Mouse (Mus musculus): ENCODE measurements around the gene Plekhd1. TPM values are rescaled to one million over a fixed set of nuclear protein-coding genes. Genes with fewer than 3 reads are reported as not detected.

The Plekhd1 gene
- polyA plus RNA-seq, 1 experiment from 2014 or later = 1.4 TPM

DNA sequence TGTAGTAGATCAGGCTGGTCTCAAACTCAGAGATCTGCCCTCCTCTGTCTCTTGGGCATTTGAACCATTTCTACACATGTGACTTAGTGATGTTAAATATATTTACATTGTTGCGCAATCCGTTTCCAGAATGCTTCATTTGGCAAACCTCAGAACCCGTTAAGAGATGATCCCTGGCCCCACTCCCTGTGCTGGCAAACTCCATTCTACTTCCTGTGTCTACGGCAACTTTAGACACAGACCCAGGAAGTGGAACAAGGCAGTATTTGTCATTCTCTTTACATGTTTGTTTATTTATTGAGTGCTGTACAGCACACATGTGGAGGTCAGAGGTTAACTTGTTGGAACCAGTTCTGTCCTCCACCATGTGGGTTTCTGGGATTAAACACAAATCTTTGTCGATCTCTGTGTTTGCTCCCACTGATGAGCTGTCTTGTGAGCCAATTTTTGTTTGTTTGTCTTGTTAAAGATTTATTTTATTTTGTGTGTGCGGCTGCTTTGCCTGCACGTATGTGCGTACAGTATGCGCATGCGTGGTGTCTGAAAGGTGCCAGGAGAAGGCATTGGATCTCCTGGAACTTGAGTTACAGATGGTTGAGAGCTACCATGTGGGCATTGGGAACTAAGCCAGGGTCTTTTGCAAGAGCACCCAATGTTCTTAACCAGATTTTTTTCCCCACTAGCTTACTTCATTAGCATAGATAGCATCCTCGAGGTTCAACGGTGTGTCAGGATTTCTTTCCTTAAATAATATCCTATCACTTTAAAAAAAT lies 37.6 kb downstream of the Plekhd1 start:
- H3K4me3 ChIP-seq (ENCODE audit: low read depth, low read length) = no peak overlapping the region
- no peak overlapping the region for H3K27ac ChIP-seq (replicated peaks; ENCODE audit: low read depth, low read length)
- no peak overlapping the region for H3K9ac ChIP-seq (ENCODE audit: low read depth, low read length)
- DNase-seq (ENCODE audit: low spot score) (no peak), ATAC-seq (ENCODE audit: low read depth) (no peak)
- H3K36me3 ChIP-seq (ENCODE audit: control insufficient read depth, insufficient read depth, low read length) = no peaks in the 10 kb centered on the region
- H3K27me3 ChIP-seq (replicated peaks; ENCODE audit: control insufficient read depth, insufficient read depth, low read length) = no peaks in the 10 kb centered on the region
- WGBS = 80% methylated on average over 12 of the region's 12 CpGs
- H3K4me2 ChIP-seq (ENCODE audit: low read depth, low read length) = no peak overlapping the region
- no peaks in the 10 kb centered on the region for H3K4me1 ChIP-seq (ENCODE audit: control insufficient read depth, insufficient read depth, low read length)
- peaks cover 4% of the 10 kb centered on the region; the same call in 1 of the 2 replicates for H3K9me3 ChIP-seq (ENCODE audit: control insufficient read depth, low read length)

DNA sequence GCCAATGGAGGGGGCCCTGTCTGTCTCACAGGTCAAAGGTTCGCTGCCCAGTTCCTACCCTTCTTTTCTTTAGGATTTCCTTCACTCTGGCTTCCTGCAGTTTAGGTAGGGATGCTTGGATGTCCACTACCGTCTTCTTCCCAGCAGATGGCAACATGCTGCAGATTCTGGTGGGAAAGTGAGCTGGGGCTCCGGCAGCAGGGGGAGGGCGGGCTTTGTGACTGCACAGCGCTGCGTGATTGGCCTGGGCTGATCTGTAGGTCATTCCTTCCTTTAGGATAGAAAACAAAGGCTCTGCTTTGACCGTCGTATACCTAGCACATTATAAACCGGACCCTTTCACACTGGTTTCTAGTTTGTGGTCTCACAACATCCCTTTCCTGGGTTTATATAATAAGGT lies 38.2 kb downstream of the Plekhd1 start:
- no peak overlapping the region for H3K4me3 ChIP-seq (ENCODE audit: low read depth, low read length)
- H3K36me3 ChIP-seq (ENCODE audit: control insufficient read depth, insufficient read depth, low read length) = no peaks in the 10 kb centered on the region
- H3K27ac ChIP-seq (replicated peaks; ENCODE audit: low read depth, low read length) = no peak overlapping the region
- 7% methylated on average over 9 of the region's 9 CpGs for WGBS
- peak; percentile 92 for ATAC-seq (ENCODE audit: low read depth)
- H3K27me3 ChIP-seq (replicated peaks; ENCODE audit: control insufficient read depth, insufficient read depth, low read length) = no peaks in the 10 kb centered on the region
- peaks cover 4% of the 10 kb centered on the region; the same call in 1 of the 2 replicates for H3K9me3 ChIP-seq (ENCODE audit: control insufficient read depth, low read length)
- H3K4me2 ChIP-seq (ENCODE audit: low read depth, low read length) = peak overlapping the region; percentile 19; the same call in 1 of the 2 replicates
- H3K4me1 ChIP-seq (ENCODE audit: control insufficient read depth, insufficient read depth, low read length) = no peaks in the 10 kb centered on the region
- no peak overlapping the region for H3K9ac ChIP-seq (ENCODE audit: low read depth, low read length)
- DNase-seq (ENCODE audit: low spot score) = peak; percentile 87

DNA sequence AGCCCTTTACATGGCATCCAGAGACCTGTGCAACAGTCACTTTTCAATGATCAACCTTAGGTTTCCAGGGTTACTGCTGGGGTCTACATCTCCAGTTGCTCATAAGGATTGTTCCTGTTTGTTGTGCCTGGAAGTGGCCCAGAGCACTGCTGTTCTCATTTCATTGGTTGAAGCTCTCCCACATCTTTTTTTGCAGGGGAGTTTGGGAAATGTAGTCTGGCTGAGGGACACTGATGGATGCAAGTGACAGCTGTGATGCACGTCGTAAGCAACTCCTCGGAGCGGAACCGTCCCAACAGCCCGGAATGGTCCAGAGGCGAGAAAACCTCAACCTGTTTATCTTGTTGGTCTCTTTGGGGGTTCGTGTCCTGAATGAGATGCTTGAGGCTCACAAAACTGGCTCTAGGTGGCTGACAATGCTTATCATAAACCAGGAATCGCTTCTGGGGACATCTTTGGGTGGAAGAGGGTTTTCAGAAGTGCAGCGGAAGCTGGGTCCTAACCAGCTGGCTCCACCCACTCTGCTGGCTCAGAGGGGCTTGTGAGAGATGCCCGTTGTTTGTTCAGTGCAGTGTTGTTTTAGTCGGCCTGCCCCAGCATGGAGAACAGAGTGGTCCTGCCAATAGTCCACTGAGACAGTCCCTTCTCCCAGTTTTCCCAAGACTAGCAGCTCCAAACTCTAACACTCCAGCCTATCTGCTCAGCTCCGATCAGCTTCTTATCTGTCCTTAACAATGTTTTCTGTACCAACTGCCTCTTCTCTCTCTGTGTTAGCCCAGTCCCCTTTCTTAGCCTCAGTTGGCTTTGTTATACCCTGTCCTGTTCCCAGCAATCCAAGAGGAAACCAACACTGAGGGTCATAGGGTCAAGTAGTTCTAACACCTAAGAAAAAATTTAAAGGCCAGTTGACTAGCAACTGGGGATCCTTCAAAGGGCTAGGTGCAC lies 42.4 kb downstream of the Plekhd1 start:
- Histone ChIP-seq H3K4me1 (ENCODE audit: control insufficient read depth, insufficient read depth, low read length) (peaks cover 4% of the 10 kb centered on the region; the same call in 1 of the 2 replicates), H3K9me3 (ENCODE audit: control insufficient read depth, low read length) (peaks cover 4% of the 10 kb centered on the region; the same call in 1 of the 2 replicates), H3K4me2 (ENCODE audit: low read depth, low read length) (no peak overlapping the region), H3K27me3 (replicated peaks; ENCODE audit: control insufficient read depth, insufficient read depth, low read length) (no peaks in the 10 kb centered on the region), H3K4me3 (ENCODE audit: low read depth, low read length) (no peak overlapping the region), H3K9ac (ENCODE audit: low read depth, low read length) (no peak overlapping the region), H3K27ac (replicated peaks; ENCODE audit: low read depth, low read length) (no peak overlapping the region), H3K36me3 (ENCODE audit: control insufficient read depth, insufficient read depth, low read length) (no peaks in the 10 kb centered on the region)
- ATAC-seq (ENCODE audit: low read depth) (no peak), DNase-seq (ENCODE audit: low spot score) (no peak)
- 61% methylated on average over 13 of the region's 13 CpGs for WGBS

DNA sequence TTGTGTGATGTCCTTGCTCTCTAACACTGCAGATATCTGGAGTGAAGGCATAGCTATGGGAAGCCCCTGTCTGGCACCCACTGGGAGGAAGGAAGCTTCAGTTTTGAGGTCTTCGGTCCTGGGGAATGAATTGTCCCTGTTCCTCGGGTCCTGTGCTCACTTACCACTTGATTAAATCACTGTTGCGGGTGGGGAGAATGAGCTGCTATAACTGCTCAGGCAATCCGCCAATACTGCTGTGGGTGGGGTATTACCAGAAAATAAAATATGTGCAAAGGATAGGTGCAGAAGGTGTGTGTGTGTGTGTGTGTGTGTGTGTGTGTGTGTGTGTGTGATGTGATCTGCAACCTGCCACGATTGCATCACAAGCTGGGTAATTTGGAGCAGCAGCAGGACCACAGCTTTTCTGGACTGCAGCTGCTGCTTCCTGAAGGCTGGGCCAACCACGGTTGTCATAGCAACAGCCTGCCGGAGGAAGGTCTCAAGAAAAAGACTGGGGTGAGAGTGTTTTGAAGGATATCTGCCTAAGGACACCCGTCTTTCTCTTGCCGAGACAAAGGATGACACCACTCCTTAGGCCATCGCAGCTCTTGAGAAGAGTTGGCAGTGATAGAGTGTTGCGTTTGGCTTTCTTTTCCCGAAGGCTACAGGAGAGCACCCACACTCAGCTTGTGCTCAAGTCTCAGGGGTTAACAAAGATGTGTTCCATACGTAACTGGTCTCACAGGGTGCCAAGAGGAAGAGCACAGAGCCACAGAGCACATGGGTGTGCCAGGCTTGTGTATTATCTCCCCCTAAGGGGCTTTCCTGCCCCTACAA lies 44.3 kb downstream of the Plekhd1 start:
- Histone ChIP-seq H3K4me2 (ENCODE audit: low read depth, low read length) (no peak overlapping the region), H3K36me3 (ENCODE audit: control insufficient read depth, insufficient read depth, low read length) (no peaks in the 10 kb centered on the region), H3K27me3 (replicated peaks; ENCODE audit: control insufficient read depth, insufficient read depth, low read length) (no peaks in the 10 kb centered on the region), H3K4me3 (ENCODE audit: low read depth, low read length) (no peak overlapping the region), H3K9me3 (ENCODE audit: control insufficient read depth, low read length) (peaks cover 4% of the 10 kb centered on the region; the same call in 1 of the 2 replicates), H3K4me1 (ENCODE audit: control insufficient read depth, insufficient read depth, low read length) (peaks cover 4% of the 10 kb centered on the region; the same call in 1 of the 2 replicates), H3K27ac (replicated peaks; ENCODE audit: low read depth, low read length) (no peak overlapping the region), H3K9ac (ENCODE audit: low read depth, low read length) (no peak overlapping the region)
- 16% methylated on average over 13 of the region's 13 CpGs for WGBS
- DNase-seq (ENCODE audit: low spot score) (peak; percentile 86), ATAC-seq (ENCODE audit: low read depth) (peak; percentile 74)

DNA sequence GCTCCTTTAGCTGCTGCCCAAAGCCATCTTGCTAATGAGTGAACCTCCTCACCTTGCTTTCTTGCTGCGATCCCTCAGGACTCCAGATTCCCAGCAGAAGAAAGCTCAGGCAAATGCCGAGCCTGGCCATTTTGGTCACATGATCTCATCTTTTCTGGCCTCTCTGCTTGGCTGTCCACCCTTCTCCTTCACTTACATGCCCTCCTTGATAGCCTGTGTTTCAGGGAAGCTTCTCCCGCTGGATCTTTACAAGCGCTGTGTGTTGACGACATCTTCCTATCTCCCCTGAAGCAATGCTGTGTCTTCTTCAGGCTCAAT lies 44.9 kb downstream of the Plekhd1 start:
- H3K4me3 ChIP-seq (ENCODE audit: low read depth, low read length) = no peak overlapping the region
- no peak overlapping the region for H3K4me2 ChIP-seq (ENCODE audit: low read depth, low read length)
- H3K9me3 ChIP-seq (ENCODE audit: control insufficient read depth, low read length) = peaks cover 4% of the 10 kb centered on the region; the same call in 1 of the 2 replicates
- H3K27me3 ChIP-seq (replicated peaks; ENCODE audit: control insufficient read depth, insufficient read depth, low read length) = no peaks in the 10 kb centered on the region
- DNase-seq (ENCODE audit: low spot score) (no peak), ATAC-seq (ENCODE audit: low read depth) (no peak)
- no peak overlapping the region for H3K27ac ChIP-seq (replicated peaks; ENCODE audit: low read depth, low read length)
- 69% methylated on average over 5 of the region's 5 CpGs for WGBS
- peaks cover 4% of the 10 kb centered on the region; the same call in 1 of the 2 replicates for H3K4me1 ChIP-seq (ENCODE audit: control insufficient read depth, insufficient read depth, low read length)
- H3K9ac ChIP-seq (ENCODE audit: low read depth, low read length) = no peak overlapping the region
- no peaks in the 10 kb centered on the region for H3K36me3 ChIP-seq (ENCODE audit: control insufficient read depth, insufficient read depth, low read length)

DNA sequence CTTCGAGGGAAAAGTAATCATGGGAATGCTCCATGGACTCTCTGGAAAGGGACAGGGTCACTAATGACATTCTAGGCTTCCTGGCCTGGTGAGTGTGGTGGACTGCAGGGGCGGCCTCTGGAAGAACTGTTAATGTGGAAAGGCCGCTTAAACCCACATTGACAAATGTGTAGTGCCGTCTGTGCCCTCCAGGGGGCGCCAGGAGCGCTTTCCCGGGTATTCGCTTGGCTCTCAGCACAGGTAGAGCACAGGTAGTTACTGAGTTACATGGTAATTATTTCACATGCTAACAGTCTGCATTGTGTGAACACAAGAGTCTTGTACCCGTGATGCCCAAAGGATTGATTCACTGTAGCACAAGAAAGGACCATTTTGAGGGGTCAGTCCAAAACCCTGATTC lies 47.1 kb downstream of the Plekhd1 start:
- Histone ChIP-seq H3K9ac (ENCODE audit: low read depth, low read length) (no peak overlapping the region), H3K36me3 (ENCODE audit: control insufficient read depth, insufficient read depth, low read length) (no peaks in the 10 kb centered on the region), H3K27me3 (replicated peaks; ENCODE audit: control insufficient read depth, insufficient read depth, low read length) (no peaks in the 10 kb centered on the region), H3K9me3 (ENCODE audit: control insufficient read depth, low read length) (no peaks in the 10 kb centered on the region), H3K27ac (replicated peaks; ENCODE audit: low read depth, low read length) (no peak overlapping the region), H3K4me2 (ENCODE audit: low read depth, low read length) (no peak overlapping the region), H3K4me3 (ENCODE audit: low read depth, low read length) (no peak overlapping the region), H3K4me1 (ENCODE audit: control insufficient read depth, insufficient read depth, low read length) (peaks cover 4% of the 10 kb centered on the region; the same call in 1 of the 2 replicates)
- DNase-seq (ENCODE audit: low spot score) (no peak), ATAC-seq (ENCODE audit: low read depth) (no peak)
- 24% methylated on average over 9 of the region's 9 CpGs for WGBS

DNA sequence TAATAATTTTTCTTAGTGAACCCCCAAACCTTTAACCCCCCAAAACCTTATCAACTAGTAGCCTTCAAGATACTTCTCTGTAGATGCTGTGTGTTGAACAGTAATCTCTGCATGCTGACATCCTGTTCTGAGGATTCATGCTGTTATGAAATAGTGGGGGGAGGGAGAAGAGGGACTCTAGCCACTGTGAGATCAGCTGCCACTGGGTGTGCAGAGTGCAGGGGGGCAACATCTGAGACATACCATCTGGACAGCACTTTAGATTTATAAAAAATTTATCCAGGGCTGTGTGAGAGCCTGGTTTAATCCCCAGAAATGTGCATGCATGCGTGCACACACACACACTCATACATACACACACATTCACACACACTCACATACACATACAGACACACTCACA lies 52.2 kb downstream of the Plekhd1 start:
- no peaks in the 10 kb centered on the region for H3K9me3 ChIP-seq (ENCODE audit: control insufficient read depth, low read length)
- H3K27ac ChIP-seq (replicated peaks; ENCODE audit: low read depth, low read length) = no peak overlapping the region
- H3K4me1 ChIP-seq (ENCODE audit: control insufficient read depth, insufficient read depth, low read length) = no peaks in the 10 kb centered on the region
- no peak overlapping the region for H3K4me2 ChIP-seq (ENCODE audit: low read depth, low read length)
- H3K9ac ChIP-seq (ENCODE audit: low read depth, low read length) = no peak overlapping the region
- ATAC-seq (ENCODE audit: low read depth) = no peak
- H3K27me3 ChIP-seq (replicated peaks; ENCODE audit: control insufficient read depth, insufficient read depth, low read length) = no peaks in the 10 kb centered on the region
- 76% methylated on average over 1 of the region's 1 CpGs for WGBS
- no peaks in the 10 kb centered on the region for H3K36me3 ChIP-seq (ENCODE audit: control insufficient read depth, insufficient read depth, low read length)
- no peak for DNase-seq (ENCODE audit: low spot score)
- H3K4me3 ChIP-seq (ENCODE audit: low read depth, low read length) = no peak overlapping the region
